Mouse (Mus musculus) gonadal fat pad, adult 2 months (tissue): Measurements from ENCODE around the gene Fmo2. TPM values are rescaled to one million over a fixed set of nuclear protein-coding genes. Genes with fewer than 3 reads are reported as not detected.

ENCODE experiments used
- DNase-seq: peaks from one replicate; pipeline ENCODE4 v3.0.0-alpha.2; 2012; ENCODE audit warnings: low read depth
- polyA plus RNA-seq: library from polyadenylated mRNA; depleted of rRNA; stranded (reverse); fragments of >200 nt; gene quantifications from 2 replicates; pipeline ENCODE4 v1.2.3, GENCODE M21; 2012; rRNA removed

Fmo2 gene
- polyA plus RNA-seq, 1 experiment: 36.4 TPM

DNA sequence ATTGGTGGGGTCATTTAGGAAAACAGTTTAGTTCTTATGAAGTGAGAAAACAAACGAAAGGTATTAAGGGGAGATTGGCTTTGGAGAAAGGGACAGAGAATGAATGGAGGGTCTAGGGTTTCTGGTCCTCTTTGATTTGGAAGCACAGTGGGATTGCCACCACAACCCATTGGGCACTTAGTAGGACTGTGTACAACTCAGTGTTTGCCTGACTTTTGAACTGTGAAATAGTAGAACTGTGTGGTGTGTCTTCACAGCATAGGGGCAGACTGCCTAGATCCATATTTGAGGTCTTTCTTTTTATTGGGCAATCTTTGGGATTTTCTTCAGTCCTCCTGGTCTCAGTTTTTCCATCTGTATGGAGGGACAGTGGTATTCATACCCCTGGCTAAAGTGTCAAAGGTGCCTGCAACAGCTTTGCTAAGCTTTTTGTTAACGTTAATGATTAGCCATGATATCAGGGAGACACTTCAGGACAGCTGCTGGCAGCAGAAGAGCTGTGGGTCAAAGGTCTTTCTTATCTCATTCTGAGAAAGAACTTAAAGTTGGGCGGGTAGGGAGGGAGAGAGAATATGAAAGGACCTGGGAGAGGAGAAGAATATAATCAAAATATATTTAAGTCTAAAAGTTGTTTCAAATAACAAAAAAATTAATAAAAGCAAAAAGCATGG lies 44.6 kb downstream of the Fmo2 start:
- no peak for DNase-seq

DNA sequence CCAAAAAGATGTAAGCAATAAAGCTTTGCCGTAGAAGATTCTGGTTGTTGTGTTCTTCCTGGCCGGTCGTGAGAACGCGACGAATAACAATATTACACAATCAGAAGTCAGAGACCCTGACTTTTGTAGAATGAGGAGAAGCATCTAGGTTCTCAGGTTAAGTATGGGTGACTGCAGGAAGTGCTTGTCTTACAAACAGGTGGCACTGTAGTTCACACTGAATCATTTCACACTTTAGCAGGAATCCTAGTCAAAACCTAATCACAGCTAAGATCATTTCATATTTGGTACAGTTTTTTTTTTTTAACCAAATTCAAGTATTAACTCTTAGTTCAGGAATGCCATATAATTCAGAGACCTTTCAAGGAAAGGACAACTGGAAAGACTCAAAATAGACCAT lies 51.0 kb downstream of the Fmo2 start:
- no peak for DNase-seq

DNA sequence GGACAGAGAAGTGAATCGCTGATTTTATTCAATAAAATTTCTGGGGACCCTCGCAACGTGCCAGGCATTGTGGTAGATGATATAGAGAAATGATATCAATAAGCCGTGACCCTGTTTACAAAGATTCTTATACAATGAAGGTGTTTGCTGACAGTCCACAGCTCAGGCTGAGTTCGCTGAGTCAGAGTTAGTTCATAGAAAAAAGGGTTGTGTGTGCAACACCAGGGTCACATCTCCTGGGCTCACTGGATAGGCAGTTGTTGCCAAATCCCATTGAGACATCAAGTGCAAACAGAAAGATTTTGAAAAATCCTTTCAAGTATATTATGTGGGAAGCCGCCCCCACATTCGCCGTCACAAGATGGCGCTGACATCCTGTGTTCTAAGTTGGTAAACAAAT lies 58.3 kb downstream of the Fmo2 start:
- DNase-seq: no peak

- no peak for DNase-seq
Measured at GRCm38 (mm10) chr1:162838976-162839375, 59.5 kb downstream of the Fmo2 start.

- no peak for DNase-seq
Measured at GRCm38 (mm10) chr1:162834342-162834741, 64.2 kb downstream of the Fmo2 start.

- no peak for DNase-seq
Measured at GRCm38 (mm10) chr1:162832574-162832953, 66.0 kb downstream of the Fmo2 start.

DNA sequence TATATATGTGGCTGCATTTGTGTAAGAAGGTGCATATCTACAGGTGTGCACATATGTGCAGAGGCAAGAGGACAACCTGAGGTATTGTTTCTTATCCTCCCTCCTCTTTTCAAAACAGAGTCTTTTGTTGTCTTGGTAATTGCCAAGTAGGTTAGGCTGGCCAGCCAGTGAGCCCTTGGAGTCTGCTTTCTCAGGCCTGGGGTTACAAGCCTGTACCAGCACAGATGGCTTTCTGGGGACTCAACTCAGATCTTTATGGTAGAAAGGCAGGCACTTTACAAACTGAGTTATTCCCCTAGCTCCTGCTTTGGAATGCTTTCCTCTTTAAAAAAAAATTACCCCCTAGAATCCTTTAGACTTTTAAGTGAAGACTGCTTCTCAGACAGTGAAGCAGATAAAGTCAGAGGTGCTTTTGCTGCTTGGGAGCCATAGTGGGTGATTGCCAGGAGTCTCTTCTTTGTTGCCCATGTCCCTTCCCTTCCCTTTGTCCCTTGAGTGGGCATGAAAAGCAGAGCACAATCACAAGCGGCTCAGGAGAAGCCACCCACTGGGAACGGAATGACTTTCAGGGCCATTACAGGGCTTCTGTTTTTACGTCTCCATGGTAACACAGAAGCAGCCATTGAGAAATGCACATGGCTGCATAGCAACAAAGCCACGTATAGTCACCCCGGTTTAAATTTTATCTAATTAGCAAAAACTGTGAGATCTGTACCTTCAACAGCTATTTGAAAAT lies 66.5 kb downstream of the Fmo2 start:
- DNase-seq: no peak

Other genes with a start within 250 kb of the Fmo2 start
- not detected in 2 replicates for gene Myocos, start 240.5 kb downstream of the Fmo2 start, polyA plus RNA-seq
- gene Prrc2c, start 158.2 kb downstream of the Fmo2 start, polyA plus RNA-seq: 18.4 and 33.1 TPM in 2 replicates
- 0.71 and 0.73 TPM in 2 replicates for gene Fmo4, start 84.8 kb downstream of the Fmo2 start, polyA plus RNA-seq
- 61.4 and 65.5 TPM in 2 replicates for gene Fmo1, start 32.1 kb downstream of the Fmo2 start, polyA plus RNA-seq
- gene Fmo6, start 38.8 kb upstream of the Fmo2 start, polyA plus RNA-seq: 0.18 TPM in 1 of 2 replicates, not detected in the other
- 1.2 and 1.6 TPM in 2 replicates for gene Fmo3, start 85.8 kb upstream of the Fmo2 start, polyA plus RNA-seq
- not detected in 2 replicates for gene Mroh9, start 186.9 kb upstream of the Fmo2 start, polyA plus RNA-seq